Mouse (Mus musculus) olfactory bulb, adult 2 months (tissue): ENCODE measurements at regions not wholly inside any gene's neighbourhood (a gene's known extent, or its start where the extent isn't known, plus 50 kb on each side); places are given as distances from the start of the nearest gene placed in this dataset.

Experiments
- CTCF ChIP-seq: fragments of 200-500 bp; IDR thresholded peaks from 2 replicates; pipeline ENCODE4 v1.5.1; 2012; ENCODE audit warnings: low read depth, mild to moderate bottlenecking, low read length, moderate library complexity; ENCODE audit not compliant: insufficient read depth
- POLR2A ChIP-seq: fragments of 200-500 bp; IDR thresholded peaks from 2 replicates; pipeline ENCODE4 v1.6.1; 2012; ENCODE audit warnings: mild to moderate bottlenecking, low read depth, low read length, moderate library complexity; ENCODE audit not compliant: insufficient read depth

GRCm38 (mm10) chr3:155373591-155373990, 280.4 kb downstream of the Lrriq3 start:
- TF ChIP-seq CTCF (no peak), POLR2A (no peak)
